Mouse (Mus musculus): ENCODE measurements around the gene Gm9945. TPM values are rescaled to one million over a fixed set of nuclear protein-coding genes. Genes with fewer than 3 reads are reported as not detected.
A peak's percentile ranks its signal among the peaks of the same experiment; 100 is the strongest.

Gm9945 gene
- total RNA-seq, 2 experiments from 2014 or later = not detected

GRCm38 (mm10) chr11:53523545-53524405 is 43.8 kb downstream of the Gm9945 start:
- no peak for DNase-seq

- peak; percentile 40 for DNase-seq
Measured at GRCm38 (mm10) chr11:53524905-53525304, 44.9 kb downstream of the Gm9945 start.

GRCm38 (mm10) chr11:53525461-53525860 is 45.5 kb downstream of the Gm9945 start:
- DNase-seq = peak; percentile 35

GRCm38 (mm10) chr11:53528397-53529252 is 48.7 kb downstream of the Gm9945 start:
- no peak for DNase-seq

GRCm38 (mm10) chr11:53529253-53529557 is 49.2 kb downstream of the Gm9945 start:
- DNase-seq = peak; percentile 78

GRCm38 (mm10) chr11:53530001-53530400 is 50.0 kb downstream of the Gm9945 start:
- DNase-seq = no peak

Other genes starting within 250 kb of the Gm9945 start
- 100 to 1,000 TPM; 132 to 136 TPM for gene Hspa4, start 179.7 kb upstream of the Gm9945 start, total RNA-seq (2021)
- 10 to 100 TPM in 1 of 2 experiments, 1 to 10 TPM in 1; 9.3 to 12.0 TPM for gene Zcchc10, start 155.5 kb upstream of the Gm9945 start, total RNA-seq (2021)
- gene Aff4, start 129.3 kb upstream of the Gm9945 start, total RNA-seq (2021) = 100 to 1,000 TPM; 141 to 157 TPM
- not detected for gene Leap2, start 57.0 kb upstream of the Gm9945 start, total RNA-seq (2021)
- gene Uqcrq, start 49.3 kb upstream of the Gm9945 start, total RNA-seq (2021) = 1,000 to 10,000 TPM; 1,656 to 1,792 TPM
- under 1 TPM in 1 of 2 experiments, not detected in 1; 0.25 TPM for gene Gdf9, start 49.1 kb upstream of the Gm9945 start, total RNA-seq (2021)
- gene Gm10447, start 23.1 kb upstream of the Gm9945 start, total RNA-seq (2021) = not detected
- 1 to 10 TPM in 1 of 2 experiments, under 1 TPM in 1; 0.93 to 1.1 TPM for gene Shroom1, start 23.0 kb upstream of the Gm9945 start, total RNA-seq (2021)
- gene Gm9837, start 9.7 kb upstream of the Gm9945 start, total RNA-seq (2021) = not detected
- under 1 TPM; 0.07 to 0.27 TPM for gene Sowaha, start 108 bp downstream of the Gm9945 start, total RNA-seq (2021)
- gene Sept8, start 39.1 kb downstream of the Gm9945 start, total RNA-seq (2021) = 10 to 100 TPM; 62.9 to 65.0 TPM
- 10 to 100 TPM; 14.1 to 14.4 TPM for gene Kif3a, start 87.2 kb downstream of the Gm9945 start, total RNA-seq (2021)
- gene Il4, start 138.5 kb downstream of the Gm9945 start, total RNA-seq (2021) = not detected
- not detected for gene Il13, start 154.5 kb downstream of the Gm9945 start, total RNA-seq (2021)
- gene Rad50, start 227.2 kb downstream of the Gm9945 start, total RNA-seq (2021) = 10 to 100 TPM; 13.0 to 13.5 TPM
- not detected for gene Il5, start 240.6 kb downstream of the Gm9945 start, total RNA-seq (2021)

All from heart, postnatal 4 days (tissue).